Mouse (Mus musculus) megakaryocyte-erythroid progenitor cell, adult 5-6 weeks (primary cell): ENCODE measurements around the gene Stam. TPM values are rescaled to one million over a fixed set of nuclear protein-coding genes. Genes with fewer than 3 reads are reported as not detected.

Experiments
- ATAC-seq: replicated peaks from 2 replicates; pipeline ENCODE4 v1.8.0; 2016; ENCODE audit warnings: mild to moderate bottlenecking, inconsistent platforms; ENCODE audit not compliant: severe bottlenecking, poor library complexity, low FRiP score, low TSS enrichment
- total RNA-seq, 2 experiments: library from RNA; stranded (forward) in 1 of 2; stranded (reverse) in 1 of 2; fragments of 200-1000, 215-1000 nt in 1 of 2; fragments of >200 nt in 1 of 2; fragmentation: Nextera tagmentation in 1 of 2; gene quantifications; 2 replicates each; pipeline ENCODE4 v1.2.3; 2014 to 2017

Gene Stam
- total RNA-seq, 2 experiments from 2014 or later, result 33.3 to 36.3 TPM

DNA sequence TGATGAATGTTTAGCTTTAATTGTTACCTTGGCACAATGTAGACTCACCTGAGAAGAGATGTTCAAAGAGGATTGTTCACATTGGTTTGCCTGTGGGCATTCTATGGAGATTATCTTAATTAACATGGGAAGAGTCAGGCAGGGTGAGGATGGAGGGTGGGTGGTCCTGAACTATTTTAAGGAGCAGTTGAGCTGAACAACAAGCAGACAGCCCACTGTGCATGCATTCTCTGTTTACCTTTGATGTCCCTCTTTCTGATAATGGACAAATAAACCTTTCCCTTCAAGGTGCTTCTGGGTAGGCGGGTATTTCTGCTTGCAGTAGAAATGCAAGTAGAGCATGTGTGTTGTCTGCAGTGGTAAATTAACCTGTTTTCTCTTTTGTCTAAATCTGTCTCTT, 30.0 kb downstream of the Stam start:
- no peak for ATAC-seq

DNA sequence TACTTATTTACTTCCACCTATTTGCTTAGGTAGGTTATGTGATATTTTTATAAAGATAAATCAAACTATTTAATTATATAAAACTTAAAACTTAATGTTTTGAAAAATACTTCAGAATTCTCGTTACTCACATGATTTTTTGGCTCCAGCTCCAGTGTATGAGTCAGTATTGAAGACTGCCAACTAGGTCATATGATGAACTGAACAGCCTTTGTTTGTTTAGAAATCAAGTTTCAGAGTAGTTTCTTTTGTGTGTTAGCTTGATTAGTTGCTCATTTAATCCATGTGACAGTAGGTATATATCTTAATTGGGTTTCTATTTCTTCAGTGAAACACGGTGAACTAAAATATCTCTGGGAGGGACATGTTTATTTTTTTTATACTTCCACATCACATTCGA, 33.8 kb downstream of the Stam start:
- no peak for ATAC-seq

GRCm38 (mm10) chr2:14126387-14126786, 52.5 kb downstream of the Stam start:
- ATAC-seq, result no peak

DNA sequence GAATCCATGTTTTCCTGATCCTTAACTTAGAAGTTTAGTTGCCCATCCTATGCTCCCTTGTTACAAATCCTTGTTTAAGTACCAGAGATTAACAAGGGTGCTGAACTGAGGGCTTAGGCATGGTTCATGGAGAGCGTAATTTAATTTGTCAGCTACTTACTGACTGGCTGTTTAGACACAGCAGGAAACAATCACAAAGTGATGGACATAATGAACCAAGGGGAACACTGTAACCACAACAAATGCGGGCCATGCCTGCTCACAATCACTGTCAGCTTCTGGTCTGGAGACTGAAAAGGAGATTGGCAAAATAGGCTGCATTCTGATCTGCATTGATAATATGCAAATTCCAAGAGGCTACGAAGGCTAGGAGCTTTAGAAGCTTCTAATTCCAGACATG, 53.7 kb downstream of the Stam start:
- no peak for ATAC-seq

- peak; percentile 79 for ATAC-seq
Measured at GRCm38 (mm10) chr2:14130641-14131339, 56.9 kb downstream of the Stam start.

DNA sequence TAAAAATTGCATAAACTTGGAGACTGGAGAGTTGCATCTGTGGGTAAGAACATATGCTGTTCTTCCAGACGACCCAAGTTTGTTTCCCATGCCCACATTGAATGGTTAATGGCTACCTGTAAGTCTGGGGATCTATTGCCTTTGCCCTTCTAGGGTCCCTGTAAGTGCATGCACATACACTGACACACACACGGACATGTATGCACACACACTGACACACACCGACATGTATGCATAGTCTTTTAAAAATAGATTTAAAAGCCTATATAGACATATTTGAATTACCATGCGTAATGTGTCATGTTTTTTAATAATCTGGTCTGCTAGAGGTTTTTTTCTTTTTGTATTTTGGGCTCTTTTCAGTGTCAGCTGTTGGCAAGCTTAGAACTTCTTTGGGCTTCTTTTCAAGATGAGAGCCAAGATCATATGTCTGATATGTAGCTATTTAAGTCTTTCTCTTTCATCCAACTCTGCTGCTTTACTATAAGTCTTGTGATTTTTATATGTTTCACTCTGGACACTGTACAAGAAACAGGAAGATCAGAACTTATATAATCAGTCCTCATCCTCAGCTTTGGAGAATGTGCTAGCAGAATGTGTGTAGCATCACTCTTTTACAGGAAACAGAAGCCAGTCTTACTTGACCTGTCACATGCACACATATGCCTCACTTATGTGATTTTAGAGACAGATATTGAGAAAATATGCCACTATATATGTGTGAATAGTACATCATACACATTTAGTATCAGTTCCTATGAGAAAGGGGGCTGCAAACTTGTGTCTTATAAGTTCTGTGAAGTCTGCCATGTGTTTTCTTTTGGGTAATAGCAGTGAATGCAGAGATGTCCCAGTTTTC, 58.8 kb downstream of the Stam start:
- no peak for ATAC-seq

GRCm38 (mm10) chr2:14136906-14137305, 63.0 kb downstream of the Stam start:
- ATAC-seq, result no peak

DNA sequence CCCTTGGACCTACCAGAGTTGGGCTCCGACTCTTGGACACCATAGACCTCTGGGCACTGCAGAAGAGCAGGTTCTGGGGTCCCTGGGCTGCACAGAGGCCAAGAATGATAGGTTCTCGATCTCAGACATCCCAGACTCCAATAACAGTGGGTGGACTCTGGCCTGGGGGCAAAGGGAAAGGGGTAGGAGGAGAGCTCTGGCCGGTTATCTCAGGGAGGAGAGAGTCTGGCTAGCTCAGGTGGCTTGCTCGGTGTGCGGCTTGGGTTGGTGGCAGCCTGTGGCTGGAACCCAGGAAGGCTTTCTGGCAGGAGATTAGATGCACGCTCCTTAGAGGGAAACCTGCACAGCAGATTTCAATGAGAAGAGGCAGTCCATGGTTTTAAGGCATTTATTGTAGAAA, 65.7 kb downstream of the Stam start:
- ATAC-seq, result no peak

GRCm38 (mm10) chr2:14140044-14140443, 66.1 kb downstream of the Stam start:
- no peak for ATAC-seq

GRCm38 (mm10) chr2:14145311-14145710, 71.4 kb downstream of the Stam start:
- no peak for ATAC-seq

DNA sequence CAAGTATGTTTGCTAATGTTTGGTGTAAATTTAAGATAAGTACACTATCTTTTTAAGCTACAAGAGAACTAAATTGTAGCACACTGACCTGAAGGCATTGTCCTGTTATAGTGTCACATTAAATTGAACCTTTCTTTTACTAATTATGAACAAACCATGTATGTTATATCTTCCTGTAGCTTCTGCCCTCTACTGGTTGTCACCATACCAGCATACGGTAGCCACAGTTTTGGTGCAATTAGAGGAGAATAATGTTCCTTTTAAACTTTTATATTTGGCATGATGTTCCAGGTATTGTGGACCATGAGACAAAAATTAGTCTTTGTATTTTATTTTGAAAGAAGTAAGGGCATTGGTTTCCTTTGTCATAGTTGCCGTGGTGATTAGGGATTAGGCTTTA, 73.0 kb downstream of the Stam start:
- ATAC-seq, result no peak

- no peak for ATAC-seq
Measured at GRCm38 (mm10) chr2:14150829-14151228, 76.9 kb downstream of the Stam start.

- ATAC-seq, result peak; percentile 5; the same call in 1 of the 2 replicates
Measured at GRCm38 (mm10) chr2:14151854-14152253, 78.0 kb downstream of the Stam start.

GRCm38 (mm10) chr2:14159047-14159446, 85.1 kb downstream of the Stam start:
- no peak for ATAC-seq

- no peak for ATAC-seq
Measured at GRCm38 (mm10) chr2:14159756-14160155, 85.9 kb downstream of the Stam start.

DNA sequence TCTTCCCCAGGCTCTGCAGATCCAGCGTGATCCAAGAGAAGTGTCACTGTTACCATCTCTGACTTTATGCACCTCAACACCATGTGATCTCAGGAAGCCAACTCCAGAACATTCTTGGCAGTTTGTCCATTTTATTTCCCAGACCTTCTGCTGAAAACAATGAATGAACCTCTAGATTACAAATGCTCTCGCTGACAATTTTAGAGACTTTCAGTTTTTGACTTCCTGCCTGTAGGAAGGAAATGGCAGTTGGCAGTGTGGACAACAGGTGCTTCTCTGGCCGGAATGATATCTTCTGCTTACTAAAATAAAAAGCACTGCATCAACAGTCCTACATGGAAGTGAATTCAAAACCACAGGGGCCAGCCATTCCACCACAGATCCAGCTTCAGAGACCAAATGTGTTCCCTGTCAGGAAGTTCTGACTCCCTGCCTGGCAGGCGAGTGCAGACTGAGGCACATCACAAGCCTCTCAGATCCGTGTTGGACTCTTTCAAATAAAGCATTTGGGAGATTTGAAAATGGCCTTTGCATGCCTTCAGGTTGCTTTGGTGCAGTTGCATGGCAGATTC, 90.6 kb downstream of the Stam start:
- ATAC-seq, result 0 out of 2 replicates have a peak, but pooled peaks have one; percentile 9

DNA sequence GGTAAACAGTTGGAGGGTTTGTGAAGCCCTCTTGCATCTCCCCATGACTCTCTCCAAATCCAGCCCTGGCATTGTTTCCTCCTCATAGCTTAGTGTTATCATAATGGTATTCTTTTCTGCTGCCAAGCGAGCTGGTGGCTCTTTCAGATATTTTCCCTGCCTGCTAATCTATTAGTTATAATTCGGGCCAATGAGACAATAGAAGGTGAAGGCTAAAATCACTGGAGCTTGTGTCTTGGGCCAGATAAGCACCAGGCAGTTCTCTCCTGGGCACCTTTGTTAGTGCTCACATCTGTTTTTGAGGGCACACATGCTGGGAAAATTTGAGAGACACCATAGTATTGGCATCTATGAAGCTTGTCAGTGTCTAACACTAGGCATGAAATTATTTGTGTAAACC, 91.2 kb downstream of the Stam start:
- ATAC-seq, result peak; percentile 92

GRCm38 (mm10) chr2:14165618-14166344, 91.9 kb downstream of the Stam start:
- 0 out of 2 replicates have a peak, but pooled peaks have one; percentile 23 for ATAC-seq

DNA sequence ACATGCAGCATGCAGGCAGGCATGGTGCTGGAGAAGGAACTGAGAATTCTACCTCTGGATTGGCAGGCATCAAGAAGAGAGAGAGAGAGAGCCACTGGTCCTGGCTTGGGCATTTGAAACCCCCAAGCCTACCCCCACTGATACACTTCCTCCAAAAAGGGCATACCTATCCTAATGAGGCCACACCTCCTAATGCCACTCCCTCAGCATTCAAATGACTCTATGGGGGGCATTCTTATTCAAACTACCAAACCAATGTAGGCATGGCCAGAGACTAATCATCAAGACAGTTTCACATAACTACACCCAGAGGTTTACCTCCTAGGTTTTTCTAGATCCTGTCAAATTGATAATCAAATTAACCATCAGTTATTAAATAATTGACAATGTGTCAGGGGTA, 93.8 kb downstream of the Stam start:
- no peak for ATAC-seq

GRCm38 (mm10) chr2:14174334-14174733, 100.4 kb downstream of the Stam start, which contains the start of gene Tmem236:
Gene Tmem236 (plus strand): TSS chr2:14174523.
- no peak for ATAC-seq
